Mouse (Mus musculus) layer of hippocampus, postnatal 14 days (tissue): ENCODE data around the gene Tbx15. TPM values are rescaled to one million over a fixed set of nuclear protein-coding genes. Genes with fewer than 3 reads are reported as not detected.
A peak's percentile ranks its signal among the peaks of the same experiment; 100 is the strongest.

Experiments used
- DNase-seq, 2 experiments: peaks; one replicate each; pipeline ENCODE4 v3.0.0; 2021 to 2022; ENCODE audit warnings: low spot score in 2 of 2, mixed read lengths in 1 of 2
- long read RNA-seq, 2 experiments: library from polyadenylated mRNA; stranded (forward); transcript quantifications; one replicate each; pipeline ENCODE4 v2.0.0; 2021
- total RNA-seq, 2 experiments: library from RNA; stranded (reverse); gene quantifications; 2 replicates each; pipeline ENCODE4 v1.2.3; 2021

Gene Tbx15
- total RNA-seq = 1 to 10 TPM in 1 of 2 experiments, under 1 TPM in 1; 0.74 to 1.0 TPM
- long read RNA-seq, experiment 1 = 0 reads
- long read RNA-seq, experiment 2, partial matches to known transcripts = 0 of 1 reads
- long read RNA-seq, experiment 2, other reads (novel, unspliced or antisense) = 1 of 1 reads

DNA sequence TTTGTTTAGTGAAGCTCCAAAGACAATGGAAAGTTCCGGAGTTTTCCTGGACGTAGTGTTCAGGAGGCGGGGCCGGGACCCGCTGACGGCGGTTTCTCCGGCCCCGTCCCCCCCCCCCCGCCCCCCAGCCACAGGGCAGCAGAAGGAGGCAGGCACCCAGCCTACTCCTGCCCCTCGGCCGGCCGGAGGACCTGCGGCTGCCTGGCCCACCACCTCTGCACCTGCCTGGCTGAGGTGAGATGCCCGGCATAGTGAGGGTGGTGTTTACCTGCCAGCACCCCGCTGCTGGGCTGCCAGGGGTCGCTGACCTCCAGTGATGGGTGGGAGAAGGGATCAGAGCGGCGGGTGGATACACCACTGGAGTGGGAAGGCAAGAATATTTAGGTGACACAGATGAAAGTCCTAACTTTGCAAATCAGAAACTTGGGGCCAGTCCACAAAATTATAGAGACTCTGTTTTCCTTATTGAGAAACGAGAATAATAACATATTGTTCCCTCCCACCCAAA lies at the start of gene Tbx15:
Gene Tbx15 (plus strand): TSS at position 169 of the 508 bp plus-strand sequence.
- DNase-seq = no peak

DNA sequence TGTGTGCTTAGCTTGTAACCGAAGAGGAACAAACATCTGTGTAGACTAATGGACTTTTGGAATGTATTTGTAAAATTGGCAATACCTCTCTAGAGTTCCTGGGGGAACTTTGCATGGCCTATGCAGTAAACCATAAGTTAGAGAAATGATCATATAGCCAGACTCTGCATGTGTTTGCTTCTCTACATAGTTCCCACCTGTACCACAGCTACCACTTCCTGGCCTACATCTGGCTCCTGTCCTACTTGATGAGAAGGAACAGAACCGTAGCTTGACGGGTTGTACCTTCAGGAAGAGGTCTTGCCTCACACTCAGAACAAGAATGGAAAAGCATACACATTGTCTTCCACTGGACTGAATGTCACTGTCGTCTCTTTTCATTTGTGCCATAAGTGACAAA lies 46.6 kb upstream of the Tbx15 start:
- DNase-seq = no peak

DNA sequence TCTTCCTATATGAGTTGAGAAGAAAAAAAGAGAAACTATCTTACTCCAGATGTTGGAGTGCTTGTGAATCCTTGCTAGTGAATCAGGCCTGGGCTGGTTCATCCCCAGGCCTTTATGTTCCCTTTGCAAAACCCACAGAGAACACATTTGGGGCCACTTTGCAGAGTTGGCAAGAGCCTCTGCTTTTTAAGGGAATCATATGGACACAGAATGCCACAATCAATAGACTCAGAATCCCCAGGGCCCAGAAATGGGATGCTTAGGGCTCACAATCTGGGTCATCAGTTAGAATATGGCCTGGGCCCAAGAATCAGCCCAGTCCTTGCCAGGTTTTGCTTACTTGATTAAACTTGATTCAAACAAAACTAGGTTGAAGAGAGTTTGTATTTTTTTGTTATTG lies 36.9 kb upstream of the Tbx15 start:
- no peak for DNase-seq

DNA sequence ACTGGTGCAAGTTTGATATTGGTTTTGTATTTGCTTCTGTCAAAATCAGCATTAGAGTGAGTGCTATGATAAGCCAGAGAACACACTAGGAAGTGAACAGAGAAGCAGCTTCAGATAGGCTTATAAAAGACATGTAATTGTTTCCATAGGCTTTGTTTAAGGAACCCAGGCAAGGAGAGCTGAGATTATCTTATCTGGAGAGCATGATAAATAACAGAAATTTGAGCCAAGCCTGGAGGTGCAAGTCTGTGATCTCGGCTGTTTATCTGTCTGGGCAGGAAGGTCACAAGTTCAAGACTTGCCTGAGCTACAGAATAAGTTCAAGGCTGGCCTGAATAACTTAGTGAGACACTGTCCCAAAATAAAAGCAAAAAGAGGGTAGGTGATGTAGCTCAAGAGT lies 31.8 kb upstream of the Tbx15 start:
- no peak for DNase-seq

DNA sequence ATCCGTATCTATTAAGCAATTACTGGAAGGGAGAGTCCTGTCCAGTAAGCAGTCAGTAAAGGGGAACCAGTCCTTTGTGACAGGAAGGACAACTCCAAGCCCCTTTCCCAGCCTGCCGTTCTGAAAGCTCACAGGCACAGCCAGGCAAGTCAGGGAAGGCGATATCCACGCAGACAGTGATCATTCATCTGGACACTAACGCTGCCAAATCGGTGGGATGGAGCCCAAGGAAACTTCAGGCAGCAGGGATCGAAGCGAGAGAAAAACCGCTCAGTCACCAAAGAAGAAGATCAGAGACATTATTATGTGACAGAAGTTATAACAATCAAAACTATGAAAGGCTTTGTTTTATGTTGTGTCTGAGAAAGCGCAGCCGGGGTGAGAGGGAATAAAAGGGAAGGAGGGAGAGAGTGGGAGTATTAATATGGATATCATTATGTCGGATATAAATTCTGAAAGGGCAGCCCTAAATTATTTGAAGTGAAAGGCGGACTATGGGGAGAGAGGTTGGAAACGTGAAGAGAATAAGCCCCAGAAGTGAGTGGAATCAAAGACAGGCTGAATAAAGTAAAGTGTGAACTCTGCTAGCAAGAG lies 29.0 kb upstream of the Tbx15 start:
- DNase-seq = no peak

DNA sequence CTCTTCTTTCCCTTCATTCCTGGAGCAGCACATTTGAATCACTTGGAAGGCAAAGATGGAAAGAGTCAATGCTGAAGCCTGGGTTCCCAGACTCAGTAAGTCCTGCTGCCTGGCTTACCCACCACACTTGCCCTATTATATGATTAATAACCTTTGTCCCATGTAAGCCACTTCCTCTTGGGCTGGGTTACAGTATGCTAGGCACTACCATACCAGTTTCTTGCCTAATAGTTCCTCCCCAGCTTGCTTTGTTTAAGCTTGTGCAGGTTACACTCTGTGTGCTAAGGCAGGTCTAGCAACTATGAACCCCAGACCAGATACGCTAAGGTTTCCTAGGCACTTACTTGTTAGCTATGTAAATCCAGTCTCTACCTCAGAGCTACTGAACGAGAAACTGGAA lies 12.4 kb upstream of the Tbx15 start:
- no peak for DNase-seq

DNA sequence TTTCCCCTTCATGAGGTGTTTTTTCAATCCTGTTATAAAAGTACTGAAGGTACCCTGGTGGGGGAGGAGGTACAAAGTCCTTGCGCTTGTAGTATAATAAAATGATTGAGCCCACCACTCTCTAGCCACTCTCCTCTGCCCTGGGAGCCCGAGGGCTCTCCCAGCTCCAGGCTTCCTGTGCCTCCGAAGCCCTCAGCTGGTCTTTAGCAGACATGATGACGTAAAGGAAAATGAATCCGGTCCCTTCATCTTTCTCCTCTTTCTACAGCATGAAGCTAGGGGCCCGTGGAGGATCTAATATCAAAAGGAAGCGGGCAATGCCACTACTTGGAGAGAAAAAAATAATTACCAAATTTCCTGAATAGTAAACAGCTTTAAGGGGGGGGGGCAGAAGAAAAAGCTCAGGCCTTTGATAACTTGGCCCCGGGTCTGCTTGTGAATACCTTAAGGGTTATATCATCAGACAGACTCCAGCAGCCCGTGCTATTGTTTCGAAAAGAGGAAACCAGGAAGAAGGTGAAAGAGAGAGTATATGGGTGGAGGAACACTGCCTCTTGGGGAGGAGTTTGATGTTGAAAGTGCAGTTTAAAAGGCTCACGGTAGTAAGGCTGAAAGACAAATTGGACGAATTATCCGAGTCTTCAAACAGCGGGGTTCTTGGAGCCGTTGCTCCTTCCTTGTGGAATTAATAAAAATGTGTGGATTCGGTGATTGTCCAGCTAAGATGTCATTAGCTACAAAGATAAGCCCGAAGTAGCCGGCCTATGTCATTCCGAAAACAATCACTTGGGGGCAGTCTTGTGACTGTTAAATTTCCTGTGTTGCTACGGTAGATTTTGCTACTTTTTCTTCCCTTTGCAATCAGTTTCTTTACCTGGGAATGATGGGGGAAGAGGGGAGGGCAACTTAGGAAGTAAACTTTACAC lies 6.5 kb upstream of the Tbx15 start:
- peak; percentile 48 to 56 for DNase-seq

DNA sequence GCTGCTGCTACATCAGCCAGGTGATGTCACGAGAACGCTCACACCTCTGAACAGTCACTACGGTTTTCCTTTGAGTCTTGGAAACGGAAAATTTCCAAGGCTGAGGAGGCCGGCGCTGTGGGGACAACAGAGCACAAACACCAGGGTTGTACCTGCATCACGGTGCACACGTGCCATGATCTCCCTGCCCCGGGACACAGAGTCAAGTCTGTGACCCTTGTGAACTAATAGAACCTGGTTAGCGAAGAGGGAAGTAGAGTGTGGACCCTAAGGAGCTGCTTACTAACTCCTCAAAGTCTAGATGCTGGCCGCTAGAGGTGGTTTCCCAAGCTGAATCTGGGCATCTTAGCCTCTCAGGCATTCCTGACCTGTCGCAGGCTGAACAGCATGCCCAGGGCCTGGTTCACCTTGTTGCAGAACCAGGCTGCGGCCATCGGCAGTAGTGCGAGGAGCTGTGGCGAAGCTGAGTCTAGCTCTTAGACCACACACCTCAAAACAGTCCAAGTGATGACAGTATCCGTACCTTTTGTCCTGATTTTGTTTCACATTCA lies 5.8 kb upstream of the Tbx15 start:
- no peak for DNase-seq

DNA sequence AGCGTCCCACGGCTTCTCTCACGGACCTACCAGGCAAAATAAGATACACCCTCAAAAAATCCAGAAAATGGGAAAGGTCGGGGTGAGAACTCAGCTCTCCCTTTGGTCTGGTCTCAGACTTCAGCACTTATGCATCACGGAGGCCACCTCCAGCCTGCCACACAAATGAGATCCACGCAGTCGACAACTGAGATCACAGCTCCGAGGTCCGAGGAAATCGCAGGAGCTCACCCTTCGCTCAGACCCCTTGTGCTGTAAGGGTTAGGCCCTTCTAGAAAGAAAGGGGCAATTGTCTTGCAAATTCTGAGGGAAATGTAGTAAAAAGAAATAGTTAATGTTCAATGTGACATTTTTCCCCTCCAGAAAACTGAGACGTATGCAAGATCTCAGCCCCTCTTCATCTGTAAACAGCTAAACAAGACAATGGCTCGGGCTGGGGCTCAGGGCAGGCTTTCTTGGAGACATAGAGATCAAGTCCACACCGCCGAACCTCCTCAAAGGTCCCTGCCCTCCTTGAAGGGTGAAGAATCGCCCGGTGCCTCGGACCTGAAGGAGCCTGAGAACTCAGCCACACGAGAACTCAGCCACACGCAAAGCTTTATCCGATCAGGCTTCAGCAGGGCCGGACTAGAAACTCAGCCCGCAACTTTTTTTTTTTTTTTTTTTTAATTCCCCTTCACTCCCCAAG lies 4.9 kb upstream of the Tbx15 start:
- DNase-seq = no peak

DNA sequence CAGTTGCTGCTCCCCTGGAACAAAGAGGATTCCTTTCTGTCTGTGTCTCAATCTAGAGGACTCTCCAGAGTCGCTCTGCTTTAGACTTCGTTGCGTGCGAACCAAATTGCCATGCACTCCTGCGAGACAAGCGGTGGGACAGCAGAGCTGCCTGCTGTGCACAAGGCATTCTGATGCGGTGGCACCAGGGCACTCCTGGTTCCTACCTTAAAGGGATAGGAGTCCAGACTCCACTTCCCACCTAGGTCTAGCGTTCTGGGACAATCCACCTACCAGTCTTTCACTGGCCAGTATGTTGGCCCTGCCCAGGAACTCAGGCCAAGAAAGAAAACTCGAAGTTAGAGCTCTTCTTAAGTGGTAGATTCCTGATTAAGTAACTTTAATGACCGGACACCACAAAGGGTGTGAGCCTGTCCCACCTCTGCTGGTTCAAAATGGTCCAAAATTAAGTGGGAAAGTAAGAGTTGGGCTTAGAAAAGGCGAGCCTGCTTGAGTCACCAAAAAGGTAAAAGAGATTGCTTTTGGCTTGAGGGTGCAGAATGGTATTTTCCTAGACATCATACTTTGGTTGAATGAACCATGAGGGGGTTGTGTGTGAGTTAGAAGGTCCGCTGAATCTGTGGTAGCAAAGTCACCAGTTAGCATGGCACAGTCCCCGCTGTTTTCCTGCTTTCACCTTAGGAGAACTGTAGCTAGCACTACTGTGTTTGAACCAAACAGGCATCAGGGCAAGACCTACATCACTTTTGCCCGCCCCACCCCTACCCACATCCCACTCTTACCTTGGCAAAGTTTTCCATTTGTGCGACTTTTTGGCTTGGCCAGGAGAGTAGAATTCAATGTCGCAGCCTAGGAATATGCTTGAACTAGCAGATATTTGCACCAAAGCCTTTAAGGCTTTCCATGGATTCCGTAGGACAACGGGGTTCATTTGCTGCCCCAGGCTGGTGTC lies 4.1 kb upstream of the Tbx15 start:
- no peak for DNase-seq

DNA sequence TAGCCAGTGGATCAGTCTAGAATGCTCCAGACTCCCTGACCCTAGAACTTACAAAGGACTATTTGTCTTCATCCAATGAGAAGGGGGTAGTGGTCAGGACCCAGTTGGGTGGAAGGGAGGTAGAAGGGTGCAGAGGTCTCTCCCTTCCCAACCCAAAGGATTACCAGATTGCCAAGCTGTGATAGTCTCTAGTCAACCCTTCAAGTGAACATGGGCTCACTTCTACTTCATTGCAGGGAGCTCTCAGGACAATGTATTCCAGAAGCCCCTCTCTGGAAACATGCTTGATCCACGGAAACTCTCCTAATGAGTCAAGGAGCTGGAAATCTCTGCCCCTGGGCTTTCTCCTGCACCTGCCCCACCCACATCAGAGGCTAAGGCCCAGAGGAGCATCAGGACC lies 1.5 kb upstream of the Tbx15 start:
- no peak for DNase-seq

DNA sequence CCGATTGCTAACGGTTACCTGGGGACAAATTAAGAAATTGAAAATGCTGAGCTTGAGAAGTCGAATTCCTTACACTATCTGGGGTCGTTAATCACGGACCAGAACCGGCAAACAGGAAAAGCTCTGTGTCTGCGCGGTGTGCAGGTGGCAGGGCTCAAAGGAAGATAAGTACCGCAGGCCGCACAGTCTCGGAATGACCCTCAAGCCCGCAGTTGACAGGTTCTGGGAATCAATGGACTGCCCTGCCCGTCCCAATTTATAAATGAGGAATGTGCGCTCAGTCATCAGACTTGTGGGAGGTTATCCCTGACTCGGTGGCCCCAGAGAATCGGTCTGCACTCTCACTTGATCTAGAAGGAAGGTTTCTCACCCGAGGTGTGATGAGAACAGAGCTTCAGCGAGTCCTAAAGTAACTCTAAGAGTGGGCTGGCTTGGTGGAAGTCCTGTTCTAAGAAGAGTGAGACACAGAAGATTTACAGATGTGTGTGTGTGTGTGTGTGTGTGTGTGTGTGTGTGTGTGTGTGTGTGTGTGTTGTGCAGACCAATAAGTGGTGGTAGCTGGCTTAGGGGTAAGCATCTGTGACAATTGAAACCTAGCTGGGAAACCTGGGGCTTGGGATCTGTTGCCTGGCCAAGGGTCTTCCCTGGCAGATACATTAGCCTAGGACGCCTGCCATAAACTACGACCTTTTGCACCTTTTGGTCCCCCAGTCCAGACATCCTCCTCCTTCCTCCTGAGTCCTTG lies 708 bp upstream of the Tbx15 start:
- no peak for DNase-seq

DNA sequence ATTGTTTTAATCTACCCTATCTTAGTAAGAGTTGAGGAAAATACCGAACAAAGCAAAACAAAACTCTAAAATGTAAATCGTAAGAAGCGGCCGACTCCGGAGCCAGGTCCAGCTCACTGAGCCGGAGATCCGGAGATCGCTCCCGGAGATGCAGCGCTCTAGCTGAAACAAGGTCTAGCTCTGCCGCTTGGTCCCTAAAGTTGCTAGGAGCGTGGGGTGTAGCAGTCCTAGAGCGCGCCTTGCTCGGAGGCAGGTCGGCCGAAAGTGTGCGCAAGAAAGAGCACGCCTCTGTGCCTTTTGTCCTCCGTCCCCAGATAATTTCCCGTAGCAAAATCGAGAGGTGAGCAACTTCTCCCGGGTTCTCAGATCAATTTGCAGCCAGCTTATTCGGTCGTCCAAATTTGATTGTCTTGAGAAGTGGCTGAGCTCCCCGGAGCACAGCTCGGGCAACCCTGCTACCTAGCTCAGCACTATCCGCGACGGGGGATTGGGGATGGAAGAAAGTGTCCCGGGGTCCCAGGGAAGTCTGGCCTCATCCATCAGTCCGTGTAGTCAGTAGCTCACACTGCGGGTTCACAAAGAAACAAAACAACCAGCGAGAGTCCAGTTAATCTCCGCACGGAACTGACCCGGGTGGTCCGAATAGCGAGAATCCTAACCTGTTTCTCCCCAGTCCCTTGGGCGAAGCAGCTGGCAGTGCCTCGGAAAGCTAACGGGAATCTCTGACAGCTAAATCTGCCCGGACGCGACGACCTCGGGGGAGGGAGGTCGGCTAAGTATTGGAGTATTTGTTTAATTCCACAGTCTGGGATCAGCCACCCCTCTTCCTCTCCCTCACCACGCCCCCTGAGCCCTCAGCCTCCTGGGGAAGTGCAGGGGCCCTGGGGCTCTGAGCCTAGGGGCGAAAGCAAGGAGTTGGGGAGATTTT lies 894 bp downstream of the Tbx15 start:
- no peak for DNase-seq

DNA sequence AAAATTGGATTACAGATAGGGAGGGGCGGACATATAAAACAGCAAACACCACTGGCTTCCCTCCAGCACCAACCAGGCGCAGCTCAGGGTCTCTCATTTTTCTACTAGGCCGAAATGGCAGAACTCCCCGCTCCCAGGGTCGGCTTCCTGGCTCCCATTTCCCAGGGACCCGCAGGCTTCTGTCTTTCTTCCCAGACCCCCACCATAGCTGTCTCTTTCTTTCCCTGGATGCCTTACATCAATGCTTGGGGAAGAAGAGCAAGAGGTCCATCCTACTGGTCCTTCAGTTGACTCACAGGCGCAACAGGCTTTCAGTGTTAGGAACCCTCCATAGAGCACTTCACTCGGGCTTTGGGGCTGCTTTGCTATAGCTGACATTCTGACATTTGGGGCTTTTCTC lies 2.3 kb downstream of the Tbx15 start:
- DNase-seq = no peak

DNA sequence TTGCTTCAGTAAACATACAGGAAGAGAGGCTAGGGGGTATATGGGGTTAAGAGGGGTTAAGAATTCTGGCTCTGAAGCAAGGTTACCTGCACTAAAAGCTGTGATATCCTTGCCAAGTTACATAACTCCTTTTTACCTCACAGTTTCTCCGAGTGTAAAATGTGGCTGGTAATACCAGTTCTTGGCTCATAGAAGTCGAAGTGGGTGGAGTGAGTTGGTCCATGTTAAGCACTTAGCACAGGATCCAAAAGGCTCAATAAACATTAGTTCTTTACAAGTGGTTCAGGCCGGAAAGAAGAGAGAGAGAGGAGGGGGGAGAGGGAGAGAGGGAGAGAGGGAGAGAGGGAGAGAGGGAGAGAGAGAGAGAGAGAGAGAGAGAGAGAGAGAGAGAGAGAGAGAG lies 5.2 kb downstream of the Tbx15 start:
- DNase-seq = no peak

DNA sequence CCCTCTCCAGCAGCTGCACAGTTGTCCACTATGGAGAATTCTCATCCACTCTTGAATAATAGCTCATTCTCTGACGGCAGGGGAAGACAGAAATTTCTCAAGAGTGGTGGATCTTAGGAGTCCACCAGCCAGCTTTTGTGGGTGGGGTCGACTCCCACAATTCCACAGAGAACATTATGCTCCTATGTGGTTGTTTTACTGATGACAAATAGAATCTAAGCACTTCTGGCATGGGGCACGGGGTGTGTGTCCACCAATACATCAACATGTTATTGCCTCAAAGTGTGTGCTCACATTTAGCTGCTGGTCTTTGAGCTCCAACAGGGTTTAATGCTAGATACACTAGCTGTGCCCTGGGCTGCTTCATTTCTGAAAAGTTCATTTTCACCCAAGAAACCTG lies 6.4 kb downstream of the Tbx15 start:
- no peak for DNase-seq

DNA sequence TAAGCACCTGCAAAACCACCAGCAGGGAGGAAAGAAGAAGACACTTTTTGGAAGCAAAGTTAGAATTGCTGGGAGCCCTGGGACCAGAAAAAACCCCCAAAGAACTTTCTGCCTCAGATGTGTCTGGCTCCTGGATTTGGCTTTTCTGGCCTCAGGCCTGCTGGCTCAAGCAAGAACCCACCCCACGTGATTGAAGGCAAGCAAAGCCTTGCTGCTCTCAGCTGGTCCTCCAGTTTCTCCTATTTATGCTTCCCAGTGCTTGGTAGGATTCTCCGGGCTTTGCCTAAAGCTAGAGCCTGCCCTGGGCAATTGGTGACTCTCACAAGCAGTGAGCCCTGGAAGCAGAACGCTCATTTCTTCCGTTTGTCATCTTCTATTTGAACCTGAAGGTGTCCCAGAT lies 7.4 kb downstream of the Tbx15 start:
- no peak for DNase-seq

DNA sequence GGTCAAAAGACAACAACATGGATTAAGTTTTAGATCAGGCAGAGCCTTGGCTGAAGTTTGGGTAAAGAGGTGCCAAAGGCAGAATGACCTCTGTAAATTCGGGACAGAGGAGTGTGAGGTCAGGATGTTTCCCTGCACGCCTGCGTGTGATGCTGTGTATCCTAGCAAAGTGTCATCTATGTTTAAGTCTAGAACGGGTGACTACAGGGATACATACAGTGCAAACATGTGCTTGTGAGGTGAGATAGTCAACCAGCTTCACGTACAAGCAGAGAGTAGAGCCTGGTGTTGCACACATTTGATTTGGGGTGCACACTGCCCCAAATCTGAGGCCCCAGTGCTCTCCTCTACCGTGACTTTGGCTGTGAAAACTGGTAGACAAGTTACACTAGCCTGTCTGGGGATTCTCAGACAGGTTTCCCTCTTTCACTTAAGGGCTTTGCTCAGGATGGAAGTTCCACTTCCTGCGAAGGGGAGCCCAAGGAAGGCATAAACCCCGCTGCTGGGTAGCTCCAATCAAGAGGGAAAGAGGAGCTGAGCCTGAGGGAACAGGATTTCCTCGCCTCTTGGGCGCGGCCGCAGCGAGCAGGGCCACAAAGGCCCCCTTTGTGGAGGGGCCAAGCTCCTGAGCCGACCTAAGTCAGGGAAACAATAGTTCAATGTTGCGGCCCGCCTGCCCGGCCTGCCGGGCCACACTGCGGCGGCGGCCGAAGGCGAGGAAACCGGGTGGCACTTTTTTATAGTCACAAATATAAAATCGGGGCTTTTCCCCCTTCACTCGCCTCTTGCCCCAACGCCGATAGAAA lies 8.0 kb downstream of the Tbx15 start:
- DNase-seq = no peak
